Mouse (Mus musculus) testis, adult 2 months (tissue): ENCODE results near the gene Dapk2. TPM values are rescaled to one million over a fixed set of nuclear protein-coding genes. Genes with fewer than 3 reads are reported as not detected.

Experiments
- H3K27ac ChIP-seq: fragments of 200-500 bp; 2 replicates; pipeline ENCODE4 v1.5.1; 2012; ENCODE audit warnings: low read depth, low read length; ENCODE audit not compliant: control insufficient read depth, insufficient read depth
- H3K27me3 ChIP-seq: fragments of 200-500 bp; 2 replicates; pipeline ENCODE4 v1.6.1; 2012; ENCODE audit warnings: mild to moderate bottlenecking, low read length, moderate library complexity; ENCODE audit not compliant: control insufficient read depth, insufficient read depth
- H3K36me3 ChIP-seq: fragments of 200-500 bp; 2 replicates; pipeline ENCODE4 v1.6.1; 2012; ENCODE audit warnings: mild to moderate bottlenecking, low read length; ENCODE audit not compliant: control insufficient read depth, insufficient read depth
- H3K4me1 ChIP-seq: fragments of 200-500 bp; 2 replicates; pipeline ENCODE4 v1.6.1; 2012; ENCODE audit warnings: low read length; ENCODE audit not compliant: control insufficient read depth, insufficient read depth
- H3K4me3 ChIP-seq: fragments of 200-500 bp; 2 replicates; pipeline ENCODE4 v1.5.1; 2012; ENCODE audit warnings: low read depth, mild to moderate bottlenecking, low read length, moderate library complexity, mixed read lengths; ENCODE audit not compliant: control insufficient read depth
- CTCF ChIP-seq: fragments of 200-500 bp; IDR thresholded peaks from 2 replicates; pipeline ENCODE4 v1.5.1; 2012; ENCODE audit warnings: low read depth, mild to moderate bottlenecking, inconsistent platforms, low read length, moderate library complexity; ENCODE audit not compliant: control insufficient read depth, insufficient read depth, insufficient replicate concordance
- POLR2A ChIP-seq: fragments of 200-500 bp; IDR thresholded peaks from 2 replicates; pipeline ENCODE4 v1.6.1; 2012; ENCODE audit warnings: low read depth, mild to moderate bottlenecking, inconsistent platforms, low read length, moderate library complexity; ENCODE audit not compliant: control insufficient read depth
- polyA plus RNA-seq: library from polyadenylated mRNA; depleted of rRNA; stranded (reverse); fragments of >200 nt; gene quantifications from 2 replicates; pipeline ENCODE4 v1.2.3, GENCODE M21; 2012

Dapk2 gene
- polyA plus RNA-seq, 1 experiment: 0.67 TPM

DNA sequence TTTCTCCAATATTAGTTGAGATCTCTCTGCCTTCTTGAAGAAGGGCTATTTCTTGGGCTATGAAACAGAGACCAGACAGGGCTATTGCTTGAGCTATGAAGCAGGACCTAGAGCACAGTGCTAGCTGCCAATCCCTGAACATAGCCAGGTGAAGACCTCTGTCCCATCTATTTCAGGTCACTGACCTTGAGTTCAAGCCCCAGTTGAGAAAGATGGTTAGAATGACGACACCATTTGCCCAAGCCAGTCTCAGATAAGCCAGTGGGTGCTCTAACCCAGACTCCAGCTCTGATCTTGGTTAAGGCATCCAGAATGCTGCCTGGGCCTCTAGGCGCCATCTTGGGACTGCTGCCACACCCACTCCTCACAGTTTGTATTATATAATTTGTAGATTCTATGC, 135.3 kb downstream of the Dapk2 start:
- no peak overlapping the region for H3K4me3 ChIP-seq

DNA sequence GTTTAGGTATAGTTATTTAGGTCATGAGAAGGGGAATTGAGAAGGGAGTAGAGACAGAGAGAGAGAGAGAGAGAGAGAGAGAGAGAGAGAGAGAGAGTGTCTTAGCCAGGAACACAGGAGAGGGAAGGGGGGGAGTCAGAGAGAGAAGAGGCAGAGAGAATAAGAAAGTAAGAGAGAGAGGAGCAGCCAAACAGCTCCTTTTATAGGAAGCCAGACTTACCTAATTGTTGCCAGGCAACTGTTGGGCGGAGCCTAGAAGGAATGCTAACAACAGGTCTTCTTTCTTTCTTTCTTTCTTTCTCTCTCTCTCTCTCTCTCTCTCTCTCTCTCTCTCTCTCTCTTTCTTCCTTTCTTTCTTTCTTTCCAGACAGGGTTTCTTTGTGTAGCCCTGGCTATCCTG, 136.2 kb downstream of the Dapk2 start:
- Histone ChIP-seq H3K4me1 (no peaks in the 10 kb centered on the region; the same call in 1 of the 2 replicates), H3K36me3 (no peaks in the 10 kb centered on the region), H3K4me3 (no peak overlapping the region), H3K27me3 (no peaks in the 10 kb centered on the region), H3K27ac (no peak overlapping the region)
- TF ChIP-seq POLR2A: no peak
- no peak for TF ChIP-seq CTCF

More for the DNA sequence above, 135.3 kb downstream of the Dapk2 start:
- Histone ChIP-seq H3K4me1 (no peaks in the 10 kb centered on the region; the same call in 1 of the 2 replicates), H3K27me3 (no peaks in the 10 kb centered on the region), H3K27ac (no peak overlapping the region), H3K36me3 (no peaks in the 10 kb centered on the region)
- TF ChIP-seq POLR2A (no peak), CTCF (no peak)

DNA sequence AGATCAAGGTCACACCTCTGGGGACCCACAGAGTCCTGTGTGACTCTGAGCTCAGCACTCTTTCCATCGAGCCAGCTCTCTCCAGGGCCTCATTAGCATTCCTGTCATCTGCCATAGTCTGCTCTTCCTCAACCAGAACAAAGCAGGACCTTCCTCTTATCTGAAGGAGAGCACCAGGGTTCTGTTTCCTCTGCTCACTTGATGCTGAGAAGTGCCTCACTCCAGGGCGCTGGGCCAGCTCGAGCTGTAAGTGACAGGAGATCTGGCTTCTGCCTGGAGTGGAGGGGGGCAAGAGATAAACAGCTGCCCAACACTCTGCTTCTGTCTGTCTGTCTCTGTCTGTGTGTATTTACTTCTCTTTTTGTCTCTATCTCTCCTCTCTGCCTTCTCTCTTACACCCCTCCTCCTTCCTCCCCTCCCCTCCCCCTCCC, 137.0 kb downstream of the Dapk2 start:
- Histone ChIP-seq H3K36me3 (no peaks in the 10 kb centered on the region), H3K4me1 (no peaks in the 10 kb centered on the region; the same call in 1 of the 2 replicates), H3K27ac (no peak overlapping the region), H3K4me3 (no peak overlapping the region), H3K27me3 (no peaks in the 10 kb centered on the region)
- TF ChIP-seq CTCF: no peak
- no peak for TF ChIP-seq POLR2A

DNA sequence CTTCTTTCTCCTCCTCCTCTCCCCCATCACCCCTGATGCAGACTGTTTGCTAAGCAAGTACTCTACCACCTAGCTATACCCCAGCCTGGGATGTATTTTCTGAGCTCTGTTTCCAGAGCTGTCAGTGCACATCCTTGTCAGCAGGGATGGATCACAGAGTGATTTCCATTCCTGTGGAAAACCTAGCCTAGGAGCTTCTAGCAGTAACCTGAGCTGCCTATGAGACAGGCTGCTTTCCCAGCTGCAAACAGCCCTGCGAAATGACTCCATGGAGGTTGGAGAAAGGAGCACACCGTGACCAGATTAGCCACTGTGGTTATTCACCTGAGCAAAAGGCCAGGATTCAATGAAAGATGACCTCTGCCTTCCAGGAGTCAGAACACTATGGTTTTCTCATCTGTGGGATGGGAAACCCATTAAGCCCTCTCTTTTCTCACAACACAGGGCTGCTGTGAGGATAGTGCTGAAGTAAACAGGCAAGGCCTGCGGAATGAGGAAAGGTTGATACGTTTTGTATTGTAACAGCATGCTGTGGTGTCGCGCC, 137.6 kb downstream of the Dapk2 start:
- Histone ChIP-seq H3K4me1 (no peaks in the 10 kb centered on the region; the same call in 1 of the 2 replicates), H3K27ac (no peak overlapping the region), H3K27me3 (no peaks in the 10 kb centered on the region), H3K36me3 (no peaks in the 10 kb centered on the region), H3K4me3 (no peak overlapping the region)
- TF ChIP-seq POLR2A (no peak), CTCF (no peak)

DNA sequence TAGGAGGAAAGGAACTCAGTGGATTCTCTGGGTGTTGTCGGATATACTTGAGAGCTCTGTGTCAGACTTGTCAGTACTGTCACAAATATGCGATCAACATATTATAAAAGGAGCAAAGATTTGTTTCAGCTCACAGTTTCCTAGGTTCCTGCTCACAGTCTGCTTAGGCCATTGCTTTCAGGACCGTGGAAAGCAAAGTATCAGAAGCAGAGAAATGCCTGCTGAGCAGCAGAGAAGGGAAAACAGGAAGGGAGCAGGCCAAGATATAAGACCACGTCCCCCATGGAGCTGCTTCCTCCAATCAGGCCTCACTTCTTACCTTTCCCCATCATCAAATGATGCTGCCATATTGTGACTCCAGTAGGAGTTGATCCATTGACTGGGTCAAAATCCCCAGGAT, 140.8 kb downstream of the Dapk2 start:
- H3K27me3 ChIP-seq: no peaks in the 10 kb centered on the region
- TF ChIP-seq POLR2A (no peak), CTCF (no peak)
- H3K27ac ChIP-seq: no peak overlapping the region
- H3K36me3 ChIP-seq: no peaks in the 10 kb centered on the region
- no peaks in the 10 kb centered on the region; the same call in 1 of the 2 replicates for H3K4me1 ChIP-seq
- H3K4me3 ChIP-seq: peak overlapping the region; percentile 25; the same call in 1 of the 2 replicates

DNA sequence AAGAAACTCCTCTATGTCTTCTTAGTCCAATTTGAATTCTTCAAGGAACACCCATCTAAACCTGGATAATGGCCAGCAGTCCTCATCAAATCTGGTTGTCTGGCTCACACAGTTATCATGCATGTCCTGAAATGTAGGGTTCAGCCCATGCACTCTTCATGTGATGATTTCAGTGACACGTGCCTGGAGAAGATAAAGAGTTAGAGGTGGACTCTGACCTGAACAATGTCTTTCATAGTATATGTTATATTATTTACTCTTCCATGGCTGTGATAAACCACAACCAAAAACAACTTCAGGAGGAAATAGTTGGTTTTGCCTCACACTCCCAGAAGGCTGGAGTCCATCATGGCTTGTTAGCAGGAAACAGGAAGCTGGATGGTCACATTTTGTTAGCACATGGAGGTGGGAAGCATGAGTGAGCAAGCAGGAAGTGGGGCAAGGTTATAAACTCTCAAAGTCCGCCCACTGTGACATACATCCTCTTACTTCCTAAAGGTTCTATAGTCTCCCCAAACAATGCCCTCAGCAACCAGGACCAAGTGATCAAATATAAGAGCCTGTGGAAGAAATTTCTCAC, 142.5 kb downstream of the Dapk2 start:
- no peaks in the 10 kb centered on the region for H3K36me3 ChIP-seq
- no peak for TF ChIP-seq CTCF
- TF ChIP-seq POLR2A: no peak
- no peaks in the 10 kb centered on the region for H3K27me3 ChIP-seq
- no peak overlapping the region for H3K27ac ChIP-seq
- peak overlapping the region; percentile 51; the same call in 1 of the 2 replicates for H3K4me3 ChIP-seq
- peaks cover under 1% of the 10 kb centered on the region for H3K4me1 ChIP-seq

DNA sequence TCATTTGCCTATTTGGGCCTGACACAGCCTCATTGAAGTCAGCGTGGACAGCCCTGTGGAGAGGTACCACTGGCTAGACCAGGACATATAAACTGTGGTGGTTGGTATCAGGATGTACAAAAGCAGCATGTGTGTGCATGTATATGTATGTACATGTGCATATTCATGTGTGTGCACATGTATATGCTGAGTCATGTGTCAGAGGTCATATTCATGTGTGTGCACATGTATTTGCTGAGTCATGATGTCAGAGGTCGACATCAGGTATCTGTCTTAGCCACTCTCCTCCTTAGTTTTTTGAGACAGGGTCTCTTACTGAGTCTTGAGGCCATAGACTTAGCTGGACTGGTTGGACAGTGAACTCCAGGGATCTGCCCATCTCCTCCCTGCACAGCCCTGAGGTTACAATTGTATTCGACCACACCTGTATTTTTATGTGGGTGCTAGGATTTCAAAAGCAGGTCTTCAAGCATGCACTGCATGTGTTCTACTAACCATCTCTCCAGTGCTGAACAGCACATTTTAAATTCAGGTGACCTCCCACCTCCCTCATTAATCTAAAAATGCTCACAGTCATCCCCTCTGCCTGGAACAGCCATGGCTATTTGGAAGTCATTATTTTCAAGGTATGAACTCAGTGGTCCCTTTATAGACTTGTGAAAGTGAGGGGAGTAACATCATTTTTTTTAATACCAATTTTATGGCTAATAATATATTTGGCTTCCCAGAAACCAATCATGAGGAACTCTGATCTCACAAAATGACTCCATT, 146.5 kb downstream of the Dapk2 start:
- Histone ChIP-seq H3K4me3 (no peak overlapping the region), H3K4me1 (peaks cover 2% of the 10 kb centered on the region), H3K27ac (no peak overlapping the region), H3K27me3 (no peaks in the 10 kb centered on the region), H3K36me3 (no peaks in the 10 kb centered on the region)
- TF ChIP-seq CTCF (no peak), POLR2A (no peak)
